Mouse (Mus musculus) naive thymus-derived CD4-positive, alpha-beta T cell, adult 2 months (primary cell): ENCODE measurements at regions not wholly inside any gene's neighbourhood (a gene's known extent, or its start where the extent isn't known, plus 50 kb on each side); places are given as distances from the start of the nearest gene placed in this dataset.

ENCODE experiments used
- DNase-seq: peaks from one replicate; pipeline ENCODE4 v3.0.0-alpha.2; 2011; ENCODE audit warnings: low read depth

GRCm38 (mm10) chr3:149811036-149811435, 820.7 kb upstream of the Adgrl2 start:
- DNase-seq = no peak

DNA sequence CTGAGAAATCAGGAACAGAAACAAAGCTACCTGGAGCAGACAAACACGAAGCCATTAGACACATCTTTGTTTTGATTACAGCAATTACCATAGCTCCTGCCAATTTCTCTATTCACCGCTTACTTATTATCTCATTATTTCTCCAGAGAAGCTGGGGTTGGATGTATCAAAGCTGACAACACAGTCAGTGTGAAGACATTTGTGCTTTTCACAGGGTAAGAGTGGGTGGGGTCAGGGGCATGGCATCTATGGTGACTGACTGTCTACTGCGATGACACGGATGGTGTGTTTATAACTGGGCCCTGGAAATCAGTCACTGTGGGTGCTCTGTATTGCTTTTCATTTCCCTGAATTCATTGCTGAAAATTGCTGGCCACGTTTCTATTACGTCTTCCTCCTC, 815.0 kb upstream of the Adgrl2 start:
- no peak for DNase-seq

DNA sequence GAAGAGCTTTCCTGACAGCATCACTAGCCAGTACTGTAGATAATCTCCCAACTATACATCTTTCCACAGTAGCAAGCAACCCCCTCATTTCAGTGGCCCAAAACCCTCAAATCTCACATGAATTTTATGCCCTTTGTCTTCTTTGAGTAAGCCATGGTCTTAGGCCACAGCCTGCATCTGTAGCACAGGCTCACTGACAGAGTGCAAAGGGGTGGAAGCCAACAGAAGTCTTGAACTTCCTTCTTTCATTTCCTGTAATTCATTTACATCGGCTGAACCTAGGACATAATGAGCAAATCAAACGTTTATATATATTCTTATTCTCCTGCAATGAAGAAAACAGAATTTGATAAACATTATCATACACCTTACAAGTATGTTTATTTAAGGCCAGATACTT, 805.8 kb upstream of the Adgrl2 start:
- DNase-seq = no peak

DNA sequence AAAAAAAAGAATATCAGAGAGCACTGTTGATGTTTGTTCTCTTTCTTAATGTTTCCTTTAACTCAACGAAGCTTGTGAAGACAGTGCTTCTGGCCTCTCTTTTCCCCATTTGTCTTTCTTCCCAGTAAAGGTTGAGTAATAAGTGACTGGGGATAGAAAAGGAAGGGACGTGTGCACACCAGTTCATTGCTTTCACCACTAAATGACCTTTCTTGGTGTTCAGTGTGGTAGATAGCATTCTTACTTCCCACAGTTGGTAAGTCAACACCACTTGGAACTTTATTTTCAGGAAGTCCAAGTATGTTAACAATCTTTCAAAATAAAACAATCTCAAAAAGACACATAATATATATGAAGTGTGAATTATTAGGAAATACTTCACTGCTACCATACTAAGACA, 801.2 kb upstream of the Adgrl2 start:
- DNase-seq = no peak

GRCm38 (mm10) chr3:149786096-149786495, 795.7 kb upstream of the Adgrl2 start:
- DNase-seq = no peak

- DNase-seq = no peak
Observed at GRCm38 (mm10) chr3:149783903-149784608, 793.7 kb upstream of the Adgrl2 start.

- DNase-seq = no peak
Observed at GRCm38 (mm10) chr3:149767847-149768421, 777.6 kb upstream of the Adgrl2 start.

DNA sequence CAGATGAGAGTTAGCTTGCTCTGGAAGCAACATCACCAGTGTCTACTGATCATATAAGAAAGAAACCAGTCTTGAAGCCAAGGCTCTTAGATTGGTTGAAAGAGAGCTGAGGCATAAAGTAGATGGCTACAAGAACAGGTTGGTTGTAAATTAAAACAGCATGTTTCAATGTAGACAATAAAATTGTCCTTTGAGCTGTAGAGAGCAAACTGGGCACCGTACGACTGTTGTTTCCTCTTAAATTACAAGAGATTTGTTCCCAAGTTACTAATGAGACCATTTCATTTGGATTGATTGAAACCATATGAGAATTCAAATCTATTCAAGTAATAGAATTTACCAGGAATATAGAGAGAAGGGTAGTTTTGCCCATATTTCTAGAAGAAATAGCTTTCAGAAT, 770.9 kb upstream of the Adgrl2 start:
- no peak for DNase-seq

DNA sequence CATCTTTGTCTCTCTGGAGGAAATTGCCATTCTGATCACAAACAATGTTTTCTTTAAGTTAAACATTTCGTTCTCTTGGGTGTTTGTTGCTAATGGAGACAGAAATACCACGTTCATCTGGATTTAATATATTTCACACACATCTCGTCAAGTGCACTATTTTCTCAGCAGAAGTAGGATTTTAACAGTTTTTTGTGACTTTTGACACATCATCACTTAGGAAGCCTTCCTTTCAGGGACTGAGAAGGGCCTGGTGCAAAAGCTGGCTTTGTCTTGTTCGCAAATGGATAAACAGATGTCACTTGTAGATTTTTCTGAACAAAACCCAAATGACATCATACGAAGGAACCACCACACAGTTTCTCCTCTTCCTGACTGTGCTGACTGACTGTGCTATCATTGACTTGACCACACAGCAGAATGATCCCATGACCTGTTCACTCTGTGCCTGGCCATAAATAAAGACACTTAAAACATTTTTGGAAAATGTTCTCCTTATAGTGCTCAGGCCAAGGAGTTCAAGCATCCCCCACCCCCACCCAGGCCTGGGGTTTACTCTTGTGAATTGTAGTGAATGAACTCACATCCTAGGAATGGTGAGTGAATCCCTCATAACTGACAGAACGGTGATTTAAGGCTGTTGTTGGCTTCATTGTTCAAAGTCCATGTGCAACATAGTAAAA, 767.7 kb upstream of the Adgrl2 start:
- DNase-seq = no peak

DNA sequence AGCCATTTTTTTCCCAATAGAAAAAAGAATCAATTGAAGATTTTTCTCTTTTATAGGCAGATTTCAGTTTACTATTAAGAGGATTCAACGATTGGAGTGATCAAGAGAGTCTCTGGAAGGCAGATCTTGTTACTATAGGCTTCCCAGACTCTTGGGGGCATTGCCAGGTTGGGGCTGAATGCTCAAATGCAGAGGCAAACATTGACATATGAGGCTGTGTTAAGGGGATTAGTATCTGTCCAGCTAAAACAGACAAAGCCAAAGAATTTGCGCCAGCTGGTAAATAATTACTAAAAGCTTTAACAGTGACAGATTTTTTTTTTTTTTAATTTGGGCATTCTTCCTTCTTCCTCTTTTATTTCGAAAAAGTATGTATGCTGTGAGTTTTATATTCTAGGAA, 745.7 kb upstream of the Adgrl2 start:
- DNase-seq = no peak

DNA sequence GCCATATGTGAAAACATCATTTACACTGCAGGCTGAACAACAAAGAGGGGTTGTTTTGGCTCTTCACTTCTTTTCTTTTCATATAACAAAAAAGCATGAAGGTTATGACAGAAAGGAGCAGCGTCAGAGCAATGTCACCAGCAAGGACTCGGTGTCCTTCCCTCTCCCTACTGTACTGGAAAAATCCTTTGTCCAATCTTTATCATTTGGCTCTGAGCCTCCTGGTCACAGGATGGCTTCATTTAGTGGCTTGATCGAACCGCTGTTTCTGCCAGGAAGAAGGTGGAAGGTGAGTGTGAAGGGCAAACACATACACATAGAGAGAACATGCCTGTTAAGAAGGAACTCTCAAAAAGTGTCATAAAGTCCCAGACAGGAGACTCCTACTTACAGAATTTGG, 735.9 kb upstream of the Adgrl2 start:
- no peak for DNase-seq

DNA sequence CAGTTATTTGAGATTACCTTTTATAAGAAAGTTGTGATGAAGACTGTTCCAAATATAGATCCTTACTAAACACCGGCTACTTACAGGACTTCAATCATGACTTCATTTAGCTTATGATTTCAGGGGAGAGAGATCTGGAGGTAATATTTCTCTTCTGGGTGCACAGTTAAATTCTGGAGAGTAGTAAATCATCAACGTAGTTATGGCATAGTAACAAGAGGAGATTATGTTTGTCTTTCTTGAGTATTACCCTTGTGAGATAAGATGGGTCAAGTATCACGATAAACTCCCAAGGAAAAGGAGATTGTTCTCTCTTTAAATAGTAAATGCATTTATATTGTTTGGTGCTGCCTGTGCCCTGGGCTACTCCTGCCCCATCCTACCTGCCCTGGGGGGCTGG, 734.5 kb upstream of the Adgrl2 start:
- no peak for DNase-seq

- no peak for DNase-seq
Observed at GRCm38 (mm10) chr3:149721832-149722231, 731.5 kb upstream of the Adgrl2 start.

GRCm38 (mm10) chr3:149720306-149720705, 730.0 kb upstream of the Adgrl2 start:
- no peak for DNase-seq

DNA sequence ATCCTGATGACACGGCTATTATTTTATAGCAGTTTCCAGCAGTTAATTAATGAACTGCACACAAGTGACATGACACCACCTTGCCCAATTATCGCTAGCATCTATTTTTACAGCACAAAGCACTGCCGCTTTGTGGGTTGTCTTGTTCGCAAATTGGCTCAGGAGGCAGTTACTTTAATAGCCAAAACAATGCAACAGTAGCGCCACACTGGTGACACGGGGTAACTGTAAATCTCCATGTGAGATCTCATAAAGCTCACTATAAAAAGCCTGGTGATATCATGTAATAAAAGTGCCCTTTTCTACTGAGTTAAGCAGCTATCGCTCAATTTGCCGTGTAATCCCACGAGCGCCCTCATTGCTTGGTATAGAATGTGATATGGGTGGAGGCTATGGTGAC, 715.4 kb upstream of the Adgrl2 start:
- DNase-seq = no peak

- no peak for DNase-seq
Observed at GRCm38 (mm10) chr3:149705322-149705721, 715.0 kb upstream of the Adgrl2 start.

DNA sequence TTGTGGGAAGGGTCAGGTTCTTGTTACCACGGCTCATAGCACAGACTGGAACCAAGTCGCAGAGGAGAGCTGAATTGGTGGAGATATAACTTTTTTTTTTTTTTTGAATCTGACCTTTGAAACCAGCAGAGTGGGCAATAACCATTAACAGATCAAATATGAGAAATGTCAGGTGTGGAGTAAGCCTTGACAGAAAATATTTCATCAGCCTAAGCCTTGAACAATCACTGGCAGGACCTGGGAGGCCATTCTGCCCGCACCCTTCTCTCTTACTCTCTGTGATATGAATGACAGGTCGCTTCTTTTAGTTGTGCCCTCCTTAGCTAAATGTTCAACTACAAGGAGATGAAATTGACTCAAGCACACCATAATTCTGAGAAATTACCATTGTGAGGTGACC, 714.1 kb upstream of the Adgrl2 start:
- DNase-seq = no peak

- DNase-seq = no peak
Observed at GRCm38 (mm10) chr3:149683561-149683960, 693.2 kb upstream of the Adgrl2 start.

DNA sequence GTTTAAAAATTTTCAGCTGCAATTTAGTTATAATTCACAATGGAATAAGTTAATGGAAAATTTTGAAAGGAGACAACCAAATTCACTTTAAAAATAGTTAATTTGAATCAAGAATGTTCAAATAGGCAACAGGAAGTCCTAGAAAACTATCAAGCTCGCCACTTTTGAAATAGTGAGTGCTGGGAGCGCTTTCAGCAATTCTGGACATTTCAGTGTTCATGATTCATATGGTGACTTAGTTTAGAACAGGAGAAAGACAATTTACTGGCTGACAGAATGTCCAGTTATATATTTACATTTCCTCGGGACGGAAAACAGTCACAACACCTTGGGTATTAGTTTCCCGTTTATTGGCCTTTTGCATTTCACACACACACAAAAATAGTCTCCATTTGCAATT, 691.9 kb upstream of the Adgrl2 start:
- no peak for DNase-seq

GRCm38 (mm10) chr3:149673926-149674325, 683.6 kb upstream of the Adgrl2 start:
- DNase-seq = no peak

- no peak for DNase-seq
Observed at GRCm38 (mm10) chr3:149664624-149665023, 674.3 kb upstream of the Adgrl2 start.

DNA sequence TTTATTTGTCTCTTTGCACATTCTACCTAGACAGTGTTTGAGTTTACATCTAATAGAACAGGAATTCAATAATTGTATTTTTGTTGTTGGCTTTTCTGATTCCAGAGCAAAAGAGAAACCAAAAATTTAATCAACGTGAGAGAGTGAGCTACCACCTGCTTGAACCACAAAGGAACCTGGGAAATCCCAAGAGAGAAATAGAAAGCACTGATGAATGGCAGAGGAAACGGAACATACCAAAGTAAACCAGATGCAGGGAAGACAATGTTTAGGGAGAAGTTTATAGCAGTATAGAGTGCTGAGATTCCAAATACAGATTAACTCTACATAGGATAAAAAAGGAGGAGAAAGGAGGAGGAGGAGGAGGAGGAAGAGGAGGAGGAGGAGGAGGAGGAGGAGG, 648.0 kb upstream of the Adgrl2 start:
- no peak for DNase-seq

- no peak for DNase-seq
Observed at GRCm38 (mm10) chr3:149626186-149626585, 635.8 kb upstream of the Adgrl2 start.

- DNase-seq = no peak
Observed at GRCm38 (mm10) chr3:149625497-149625896, 635.1 kb upstream of the Adgrl2 start.
